Mouse (Mus musculus) liver, adult 2 months (tissue): ENCODE results near the gene Foxd3. TPM values are rescaled to one million over a fixed set of nuclear protein-coding genes. Genes with fewer than 3 reads are reported as not detected.
"Not testable (repeated sequence)": the region's sequence is repeated elsewhere in the genome, so short reads cannot be mapped to it uniquely, and the experiment has no call there.

ENCODE experiments used
- DNase-seq: peaks from one replicate; pipeline ENCODE4 v3.0.0-alpha.2; 2011; ENCODE audit warnings: low read depth, low spot score; ENCODE audit errors: extremely low read depth
- H3K27ac ChIP-seq: fragments of 200-500 bp; replicated peaks from 2 replicates; pipeline ENCODE4 v1.5.1; 2012; ENCODE audit warnings: low read depth, mild to moderate bottlenecking, control low read depth, inconsistent platforms, low read length; ENCODE audit not compliant: insufficient read depth
- H3K27me3 ChIP-seq: fragments of 200-500 bp; 2 replicates; pipeline ENCODE4 v1.6.1; 2012; ENCODE audit warnings: mild to moderate bottlenecking, moderate library complexity, low read length, inconsistent platforms; ENCODE audit not compliant: control insufficient read depth, insufficient read depth
- H3K36me3 ChIP-seq: fragments of 200-500 bp; 2 replicates; pipeline ENCODE4 v1.6.1; 2012; ENCODE audit warnings: low read length, inconsistent platforms; ENCODE audit not compliant: control insufficient read depth, insufficient read depth
- H3K4me1 ChIP-seq: fragments of 200-500 bp; 2 replicates; pipeline ENCODE4 v1.6.1; 2011; ENCODE audit warnings: low read length; ENCODE audit not compliant: control insufficient read depth, insufficient read depth
- H3K4me3 ChIP-seq: fragments of 200-500 bp; 2 replicates; pipeline ENCODE4 v1.5.1; 2011; ENCODE audit warnings: low read depth, mild to moderate bottlenecking, control low read depth, low read length, moderate library complexity; ENCODE audit not compliant: insufficient read depth
- H3K79me2 ChIP-seq: fragments of 200-500 bp; 2 replicates; pipeline ENCODE4 v1.6.1; 2012; ENCODE audit warnings: inconsistent platforms, mild to moderate bottlenecking, low read length, moderate library complexity; ENCODE audit not compliant: control insufficient read depth, insufficient read depth
- H3K9ac ChIP-seq: fragments of 200-500 bp; 2 replicates; pipeline ENCODE4 v1.6.1; 2012; ENCODE audit warnings: low read depth, mild to moderate bottlenecking, control low read depth, inconsistent platforms, low read length
- CTCF ChIP-seq: fragments of 200-500 bp; IDR thresholded peaks from 2 replicates; pipeline ENCODE4 v1.5.1; 2011; ENCODE audit warnings: low read depth, low read length, control low read depth
- POLR2A ChIP-seq: fragments of 200-500 bp; IDR thresholded peaks from 2 replicates; pipeline ENCODE4 v1.6.1; 2011; ENCODE audit warnings: low read length, control low read depth; ENCODE audit not compliant: insufficient read depth; ENCODE audit errors: extremely low read depth
- WGBS: fragments of 180-500 bp; shearing (Covaris S2); methylation state at CpG from one replicate; pipeline ENCODE4 v1.1.7; 2018; 5-methylcytosine and 5-hydroxymethylcytosine counted together
- polyA plus RNA-seq: library from polyadenylated mRNA; depleted of rRNA; stranded (reverse); fragments of >200 nt; gene quantifications from 2 replicates; pipeline ENCODE4 v1.2.3, GENCODE M21; 2012
- total RNA-seq: library from RNA; depleted of rRNA; stranded (reverse); fragments of >200 nt; gene quantifications from 2 replicates; pipeline ENCODE4 v1.2.3, GENCODE M21; 2014

Gene Foxd3
- total and polyA plus RNA-seq, 2 experiments: not detected

- TF ChIP-seq POLR2A (no peak), CTCF (no peak)
- no peaks in the 10 kb centered on the region for H3K79me2 ChIP-seq
- no peaks in the 10 kb centered on the region for H3K27me3 ChIP-seq
- no peak overlapping the region for H3K9ac ChIP-seq
- 79% methylated on average over 4 of the region's 4 CpGs for WGBS
- no peak overlapping the region for H3K4me3 ChIP-seq
- DNase-seq: no peak
- no peaks in the 10 kb centered on the region for H3K36me3 ChIP-seq
- no peak overlapping the region for H3K27ac ChIP-seq
- H3K4me1 ChIP-seq: no peaks in the 10 kb centered on the region
Observed at GRCm38 (mm10) chr4:99636038-99636437, 20.1 kb upstream of the Foxd3 start.

GRCm38 (mm10) chr4:99636711-99637110 lies 19.4 kb upstream of the Foxd3 start:
- TF ChIP-seq POLR2A (no peak), CTCF (no peak)
- Histone ChIP-seq H3K27me3 (no peaks in the 10 kb centered on the region), H3K36me3 (no peaks in the 10 kb centered on the region), H3K27ac (no peak overlapping the region), H3K79me2 (no peaks in the 10 kb centered on the region), H3K9ac (no peak overlapping the region), H3K4me3 (no peak overlapping the region), H3K4me1 (no peaks in the 10 kb centered on the region)
- WGBS: 84% methylated on average over 4 of the region's 4 CpGs
- DNase-seq: no peak

- not testable (repeated sequence) for H3K27me3 ChIP-seq, H3K4me1 ChIP-seq, H3K79me2 ChIP-seq, H3K4me3 ChIP-seq, H3K27ac ChIP-seq, H3K36me3 ChIP-seq, DNase-seq, H3K9ac ChIP-seq
- WGBS: 96% methylated on average over 5 of the region's 5 CpGs
Observed at GRCm38 (mm10) chr4:99640619-99641018, 15.5 kb upstream of the Foxd3 start.

GRCm38 (mm10) chr4:99641920-99642319 lies 14.2 kb upstream of the Foxd3 start:
- WGBS: 37% methylated on average over 3 of the region's 3 CpGs
- Histone ChIP-seq H3K4me1 (no peaks in the 10 kb centered on the region), H3K27me3 (no peaks in the 10 kb centered on the region), H3K27ac (no peak overlapping the region), H3K79me2 (no peaks in the 10 kb centered on the region), H3K4me3 (no peak overlapping the region), H3K36me3 (no peaks in the 10 kb centered on the region), H3K9ac (no peak overlapping the region)
- no peak for DNase-seq
- TF ChIP-seq POLR2A: no peak
- no peak for TF ChIP-seq CTCF

- Histone ChIP-seq H3K27ac (no peak overlapping the region), H3K4me1 (no peaks in the 10 kb centered on the region), H3K79me2 (no peaks in the 10 kb centered on the region), H3K27me3 (peaks cover 16% of the 10 kb centered on the region), H3K9ac (no peak overlapping the region), H3K4me3 (no peak overlapping the region), H3K36me3 (no peaks in the 10 kb centered on the region)
- no peak for DNase-seq
- WGBS: 83% methylated on average over 4 of the region's 4 CpGs
- no peak for TF ChIP-seq POLR2A
- TF ChIP-seq CTCF: no peak
Observed at GRCm38 (mm10) chr4:99645560-99645959, 10.5 kb upstream of the Foxd3 start.

GRCm38 (mm10) chr4:99650088-99650944 lies 5.8 kb upstream of the Foxd3 start:
- DNase-seq: no peak
- Histone ChIP-seq H3K4me3 (no peak overlapping the region), H3K4me1 (no peaks in the 10 kb centered on the region), H3K27ac (no peak overlapping the region), H3K79me2 (no peaks in the 10 kb centered on the region), H3K27me3 (peaks cover 40% of the 10 kb centered on the region), H3K9ac (no peak overlapping the region), H3K36me3 (no peaks in the 10 kb centered on the region)
- 11% methylated on average over 44 of the region's 44 CpGs for WGBS
- TF ChIP-seq CTCF: peak; percentile 62
- no peak for TF ChIP-seq POLR2A
